Mouse (Mus musculus) CD4-positive, CD25-positive, alpha-beta regulatory T cell, adult 2 months (primary cell): ENCODE data around the gene Slc12a8.

Experiments
- DNase-seq: peaks from one replicate; pipeline ENCODE4 v3.0.0-alpha.2; 2012; ENCODE audit warnings: low read depth, low spot score

Slc12a8 gene

GRCm38 (mm10) chr16:33696811-33697575 is 179.9 kb downstream of the Slc12a8 start:
- DNase-seq, result no peak

DNA sequence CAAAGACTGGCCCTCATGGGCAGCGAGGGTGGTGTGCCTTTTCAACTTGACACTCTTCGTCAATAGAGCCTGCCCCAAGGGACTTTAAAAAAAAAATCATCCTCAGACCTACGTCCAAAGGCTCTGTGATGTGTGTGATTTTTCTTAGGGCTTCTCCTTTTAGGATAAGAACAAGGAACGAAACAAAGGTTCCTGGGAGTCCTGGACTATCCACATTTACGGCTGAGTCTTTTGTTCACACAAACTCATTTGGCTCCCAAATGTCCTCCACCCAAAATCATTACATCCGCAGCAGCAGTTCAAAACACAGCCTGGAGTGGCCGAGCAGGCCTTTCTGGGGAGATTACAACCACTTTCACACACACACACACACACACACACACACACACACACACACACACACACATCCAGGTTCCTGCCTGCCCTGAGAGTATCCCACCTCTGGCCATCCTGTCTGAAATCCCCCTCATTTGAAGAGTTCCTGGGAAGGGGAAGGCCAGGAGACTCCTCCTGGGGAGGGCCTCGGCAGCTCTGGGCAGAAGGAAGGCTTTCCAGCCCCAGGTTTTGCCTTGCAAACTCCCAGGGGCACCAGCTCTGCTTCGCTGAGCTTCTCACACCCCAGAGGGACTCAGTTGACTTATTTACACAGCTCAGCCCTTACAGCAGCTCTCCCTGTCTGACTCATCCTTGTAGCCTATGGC is 180.6 kb downstream of the Slc12a8 start:
- DNase-seq, result no peak

GRCm38 (mm10) chr16:33698277-33698790 is 181.2 kb downstream of the Slc12a8 start:
- DNase-seq, result peak; percentile 51

GRCm38 (mm10) chr16:33700584-33700983 is 183.5 kb downstream of the Slc12a8 start:
- DNase-seq, result no peak

DNA sequence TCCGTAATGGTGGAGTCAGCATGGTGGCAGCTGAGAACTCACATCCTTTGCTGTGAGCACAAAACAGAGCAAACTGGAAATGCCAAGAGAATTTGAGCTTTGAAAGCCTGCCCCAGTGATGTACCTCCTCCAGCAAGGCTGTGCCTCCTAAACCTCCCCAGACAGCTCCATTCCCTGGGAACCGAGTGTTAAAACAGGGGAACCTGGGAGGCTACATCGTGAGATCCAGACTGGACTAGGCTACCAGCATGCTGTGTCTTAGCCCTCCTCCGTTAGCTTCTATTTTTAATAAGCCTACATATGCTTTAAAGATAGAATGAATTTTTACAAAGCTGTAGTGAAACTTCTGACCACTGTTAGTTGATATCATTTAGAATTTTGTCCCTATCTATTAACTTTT is 184.7 kb downstream of the Slc12a8 start:
- DNase-seq, result no peak

DNA sequence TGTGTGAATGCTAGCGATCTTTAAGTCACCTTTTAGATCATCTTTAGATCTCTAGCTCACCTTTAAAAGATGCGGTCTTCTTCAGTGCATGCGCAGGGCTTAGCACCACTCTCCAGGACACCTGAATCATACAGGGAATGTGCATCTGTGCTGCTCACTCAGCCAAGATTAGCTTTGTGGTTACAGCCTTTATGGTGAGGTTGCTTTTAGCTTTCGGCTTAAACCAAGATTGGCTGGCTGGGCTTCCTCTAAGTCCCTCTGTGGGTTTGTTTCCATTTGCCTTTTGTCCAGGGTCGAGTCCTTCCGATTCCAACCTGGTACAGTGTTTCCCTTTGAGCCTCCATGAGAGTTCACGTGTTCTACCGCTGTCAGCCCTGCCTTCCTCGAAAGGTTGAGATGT is 187.2 kb downstream of the Slc12a8 start:
- no peak for DNase-seq

DNA sequence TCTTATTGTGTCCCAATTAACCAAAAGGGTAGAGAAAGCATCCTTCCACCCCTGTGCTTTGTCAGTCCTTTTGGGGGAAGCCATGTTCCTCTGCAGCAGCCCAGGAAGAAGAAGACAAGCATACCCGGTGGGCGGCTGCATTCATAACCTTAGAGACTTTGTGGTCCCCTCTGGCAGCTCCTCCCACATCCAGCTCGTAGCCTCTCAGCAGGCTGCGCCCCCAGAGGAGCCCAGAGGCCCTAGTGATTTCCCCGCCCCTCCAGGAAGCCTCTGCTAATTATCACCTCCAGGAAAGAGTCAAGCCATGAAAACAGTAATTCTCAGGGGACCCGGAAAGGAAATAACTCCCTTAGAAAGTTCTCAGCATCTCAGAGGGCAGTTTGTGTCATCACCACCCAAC is 188.1 kb downstream of the Slc12a8 start:
- peak; percentile 28 for DNase-seq

GRCm38 (mm10) chr16:33706111-33706890 is 189.2 kb downstream of the Slc12a8 start:
- DNase-seq, result no peak

DNA sequence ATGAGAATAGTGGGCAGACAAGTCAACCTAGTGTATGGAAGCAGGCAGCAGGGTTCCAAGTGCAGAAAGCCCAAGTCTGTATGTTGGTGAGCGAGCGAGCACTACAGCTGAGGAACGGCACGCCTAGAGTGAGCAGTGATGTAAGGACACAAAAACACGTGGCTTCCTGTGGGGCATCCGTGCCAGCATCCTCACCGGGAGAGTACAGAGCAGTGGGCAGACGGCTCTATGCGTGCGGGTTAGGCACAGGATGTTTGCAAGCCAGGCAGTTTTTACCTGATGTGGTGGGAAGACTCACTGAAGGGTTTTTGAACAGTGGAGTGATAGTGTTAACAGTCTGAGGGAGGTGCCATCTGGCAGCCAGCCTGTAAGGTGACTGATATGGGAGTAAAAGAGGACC is 190.9 kb downstream of the Slc12a8 start:
- peak; percentile 85 for DNase-seq

- DNase-seq, result peak; percentile 58
Measured at GRCm38 (mm10) chr16:33708585-33709397, 191.7 kb downstream of the Slc12a8 start.
